Comparison of ENCODE assay signal across 21 mouse cellular contexts in the genomic region with DNA sequence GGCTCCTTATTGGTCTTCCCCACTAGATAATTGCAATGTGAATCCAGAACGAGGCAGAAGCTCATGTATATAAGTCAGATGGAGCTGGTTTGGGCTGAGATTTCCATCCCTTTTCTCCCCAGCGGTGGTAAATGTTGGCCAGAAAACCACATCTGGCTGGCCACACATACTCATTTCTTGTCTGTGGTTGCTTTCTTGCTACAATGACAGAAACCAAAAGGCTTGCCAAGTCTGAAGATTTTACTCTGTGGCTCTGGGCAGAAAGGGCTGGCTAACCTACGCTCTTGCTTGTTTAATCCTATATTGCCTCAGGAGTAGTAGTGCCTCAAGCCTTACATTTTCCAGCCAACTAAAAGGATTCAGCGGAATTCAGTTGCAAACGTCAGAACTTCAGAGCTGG. TPM values are rescaled to one million over a fixed set of nuclear protein-coding genes. Genes with fewer than 3 reads are reported as not detected.
DNase-seq lines count a peak whose midpoint lies in the region; ATAC-seq and TF ChIP-seq lines count a peak whose summit lies in the region.
"Had no signal": no experiment of that assay in that cellular context is flagged by ENCODE, and none has a peak within 500 bp of the region (broad histone marks: within the 10 kb centered on the region; RNA-seq: fewer than 3 reads in every experiment).

No protein-coding gene starts in this region.

- 45% methylated on average over 5 of the region's 5 CpGs for WGBS in embryonic facial prominence, embryonic 15.5 days
- WGBS in cerebellum, adult 2 months: 77% methylated on average over 5 of the region's 5 CpGs

- H3K4me1 ChIP-seq in embryonic facial prominence, embryonic 15.5 days: peaks cover 27% of the 10 kb centered on the region
- 0 out of 2 replicates have a peak, but pooled peaks cover 7% of the 10 kb centered on the region for H3K4me1 ChIP-seq in cerebellum, adult 2 months (ENCODE audit: control insufficient read depth, insufficient read depth, low read length)

- H3K27me3 ChIP-seq in embryonic facial prominence, embryonic 15.5 days: no peaks in the 10 kb centered on the region
- H3K27me3 ChIP-seq in cerebellum, adult 2 months (ENCODE audit: control insufficient read depth, insufficient read depth, low read length): no peaks in the 10 kb centered on the region
- H3K27me3 ChIP-seq: forebrain, embryonic 12.5 days; hindbrain, embryonic 12.5 days had no signal

- peak overlapping the region; percentile 71 for H3K27ac ChIP-seq in embryonic facial prominence, embryonic 15.5 days (replicated peaks)
- no peak overlapping the region for H3K27ac ChIP-seq in cerebellum, adult 2 months (ENCODE audit: insufficient read depth, low read length)
- H3K27ac ChIP-seq: forebrain, embryonic 12.5 days; heart, embryonic 10.5 days; hindbrain, embryonic 12.5 days; hindbrain, postnatal 0 days had no signal

- TF ChIP-seq CTCF in cerebellum, adult 2 months (IDR thresholded peaks at IDR 0.05; ENCODE audit: borderline replicate concordance, insufficient read depth, low read depth, low read length): no peak

- no peak overlapping the region for H3K4me3 ChIP-seq in embryonic facial prominence, embryonic 15.5 days (replicated peaks)
- no peak overlapping the region for H3K4me3 ChIP-seq in cerebellum, adult 2 months (replicated peaks; ENCODE audit: insufficient read depth, low read depth, low read length)
- H3K4me3 ChIP-seq: forebrain, embryonic 12.5 days; heart, embryonic 10.5 days; hindbrain, embryonic 12.5 days had no signal

- no peaks in the 10 kb centered on the region for H3K9me3 ChIP-seq in embryonic facial prominence, embryonic 15.5 days (replicated peaks)
- H3K9me3 ChIP-seq: forebrain, embryonic 12.5 days; G1E; heart, embryonic 10.5 days; hindbrain, embryonic 12.5 days had no signal

- no peak for ATAC-seq in embryonic facial prominence, embryonic 15.5 days (ENCODE audit: insufficient number of reproducible peaks, low FRiP score, low TSS enrichment, low read depth)
- ATAC-seq: forebrain, postnatal 0 days; hindbrain, postnatal 0 days had no signal

- no peak for TF ChIP-seq POLR2A in cerebellum, adult 2 months (IDR thresholded peaks at IDR 0.05; ENCODE audit: borderline replicate concordance, insufficient read depth, low read length)

- no peak overlapping the region for H3K4me2 ChIP-seq in embryonic facial prominence, embryonic 15.5 days (replicated peaks)
- H3K4me2 ChIP-seq: forebrain, embryonic 12.5 days; hindbrain, embryonic 12.5 days had no signal

- peaks cover 6% of the 10 kb centered on the region; the same call in 1 of the 2 replicates for H3K36me3 ChIP-seq in embryonic facial prominence, embryonic 15.5 days
- H3K36me3 ChIP-seq: G1E; heart, embryonic 10.5 days had no signal

- H3K9ac ChIP-seq in embryonic facial prominence, embryonic 15.5 days: no peak overlapping the region
- H3K9ac ChIP-seq: forebrain, embryonic 12.5 days; forebrain, postnatal 0 days; hindbrain, embryonic 12.5 days had no signal

- DNase-seq in heart, adult 11 months: peak; percentile 76
- DNase-seq in heart, adult 8-10 months (ENCODE audit: low spot score): no peak
- DNase-seq in 3T3-L1 (ENCODE audit: low read depth, low spot score): peak; percentile 77
- DNase-seq in NIH3T3 (ENCODE audit: low read depth): peak; percentile 76
- DNase-seq in ovary, adult 18-20 months (ENCODE audit: low spot score): no peak
- DNase-seq in cerebellum, adult 2 months: no peak
- DNase-seq: adrenal gland, postnatal 25 days; cerebellum, adult 8-10 months; cerebellum, postnatal 14 days; forebrain, postnatal 0 days; gastrocnemius, adult 2 months; gastrocnemius, postnatal 25 days; heart, postnatal 10 days; heart, postnatal 4 days; kidney, adult 18-20 months had no signal

RNA-seq across cellular contexts. Expression of gene Kctd7, which starts 3.5 kb away (rescaled TPM):
- total RNA-seq in heart, adult 8-10 months (2022): 1 to 10 TPM; 2.1 to 3.6 (median 3.1) TPM
- 6.1 and 7.4 TPM in 2 replicates for polyA plus RNA-seq in embryonic facial prominence, embryonic 15.5 days (2015; fragmentation: Nextera tagmentation; extraction: Ambion mirVana)
- polyA plus RNA-seq in cerebellum, adult 2 months (2012; rRNA removed): 12.5 and 13.9 TPM in 2 replicates

RNA-seq across cellular contexts. Expression of gene Rabgef1, which starts 30.5 kb away (rescaled TPM):
- total RNA-seq in heart, adult 8-10 months (2022): 10 to 100 TPM; 20.6 to 24.3 (median 22.0) TPM
- 30.1 and 32.6 TPM in 2 replicates for polyA plus RNA-seq in embryonic facial prominence, embryonic 15.5 days (2015; fragmentation: Nextera tagmentation; extraction: Ambion mirVana)
- 43.8 and 45.0 TPM in 2 replicates for polyA plus RNA-seq in cerebellum, adult 2 months (2012; rRNA removed)

Comparison
In these comparisons a context has a peak if more than half of its experiments do, and no peak if none do; other contexts are left out.
1. DNase-seq: peak in heart, adult 11 months (single experiment), 3T3-L1 (single experiment) and NIH3T3 (single experiment); none in heart, adult 8-10 months (single experiment), ovary, adult 18-20 months (single experiment) and cerebellum, adult 2 months (0 of 2).